ENCODE assay signal across 16 mouse cellular contexts in genomic region chr14:119966666-119967065, GRCm38 (mm10).
"Had no signal": no experiment of that assay in that cellular context is flagged by ENCODE, and none has a peak within 500 bp of the region (broad histone marks: within the 10 kb centered on the region; RNA-seq: fewer than 3 reads in every experiment).

No protein-coding gene starts in this region.

- H3K9ac ChIP-seq: neural tube, embryonic 13.5 days; neural tube, embryonic 15.5 days; stomach, embryonic 15.5 days had no signal

- H3K9me3 ChIP-seq: neural tube, embryonic 13.5 days; neural tube, embryonic 15.5 days; stomach, embryonic 15.5 days had no signal

- DNase-seq: retina, postnatal 1 day; right cerebral cortex, adult 18-20 months; right cerebral cortex, postnatal 14 days; right cerebral cortex, postnatal 25 days; right cerebral cortex, postnatal 4 days; spleen, adult 18-20 months; thymus, adult 18-20 months; thymus, adult 2 months; thymus, postnatal 14 days; thymus, postnatal 25 days; thymus, postnatal 36 days; thymus, postnatal 4 days had no signal

- H3K36me3 ChIP-seq: neural tube, embryonic 13.5 days; neural tube, embryonic 15.5 days; stomach, embryonic 15.5 days had no signal

- H3K4me3 ChIP-seq: neural tube, embryonic 13.5 days; neural tube, embryonic 15.5 days; stomach, embryonic 15.5 days had no signal

- H3K4me1 ChIP-seq: stomach, embryonic 15.5 days had no signal

- H3K4me2 ChIP-seq: neural tube, embryonic 13.5 days; neural tube, embryonic 15.5 days; stomach, embryonic 15.5 days had no signal

- H3K27ac ChIP-seq: neural tube, embryonic 13.5 days; neural tube, embryonic 15.5 days; stomach, embryonic 15.5 days; stomach, postnatal 0 days had no signal

- H3K27me3 ChIP-seq: neural tube, embryonic 13.5 days; neural tube, embryonic 15.5 days; stomach, embryonic 15.5 days had no signal
